Mouse (Mus musculus) limb, embryonic 13.5 days (tissue): ENCODE measurements around the gene Mei1. TPM values are rescaled to one million over a fixed set of nuclear protein-coding genes. Genes with fewer than 3 reads are reported as not detected.

Experiments used
- ATAC-seq: fragments of 200-750 bp; cut with Nextera tagmentation; 2 replicates; pipeline ENCODE4 v1.8.0; 2017; ENCODE audit warnings: low read depth, moderate number of reproducible peaks, moderate TSS enrichment; ENCODE audit not compliant: low FRiP score
- H3K27ac ChIP-seq: fragments of 300-500 bp; sonication (generic); 2 replicates; pipeline ENCODE4 v1.5.1; 2015; ENCODE audit warnings: inconsistent platforms, mild to moderate bottlenecking, moderate library complexity
- H3K27me3 ChIP-seq: fragments of 300-500 bp; sonication (generic); 2 replicates; pipeline ENCODE4 v1.6.1; 2015; ENCODE audit warnings: mild to moderate bottlenecking, inconsistent platforms
- H3K36me3 ChIP-seq: fragments of 300-500 bp; sonication (generic); 2 replicates; pipeline ENCODE4 v1.6.1; 2015; ENCODE audit warnings: inconsistent platforms, mild to moderate bottlenecking, moderate library complexity
- H3K4me1 ChIP-seq: fragments of 300-500 bp; sonication (generic); 2 replicates; pipeline ENCODE4 v1.6.1; 2015; ENCODE audit warnings: inconsistent platforms
- H3K4me2 ChIP-seq: fragments of 300-500 bp; sonication (generic); replicated peaks from 2 replicates; pipeline ENCODE4 v1.6.1; 2015; ENCODE audit warnings: inconsistent platforms, mild to moderate bottlenecking, moderate library complexity
- H3K4me3 ChIP-seq: fragments of 300-500 bp; sonication (generic); 2 replicates; pipeline ENCODE4 v1.5.1; 2015; ENCODE audit warnings: moderate library complexity, mild to moderate bottlenecking, inconsistent platforms
- H3K9ac ChIP-seq: fragments of 300-500 bp; sonication (generic); 2 replicates; pipeline ENCODE4 v1.6.1; 2015; ENCODE audit warnings: mild to moderate bottlenecking, inconsistent platforms
- H3K9me3 ChIP-seq: fragments of 300-500 bp; sonication (generic); 2 replicates; pipeline ENCODE4 v1.6.1; 2016; ENCODE audit warnings: inconsistent platforms
- WGBS: fragments of 180-500 bp; shearing (Covaris S2); methylation state at CpG from one replicate; pipeline ENCODE4 v1.1.7; 2015; 5-methylcytosine and 5-hydroxymethylcytosine counted together
- polyA plus RNA-seq: library from polyadenylated mRNA; unstranded; fragments of >200 nt; fragmentation: Nextera tagmentation; extraction: Ambion mirVana; gene quantifications from 2 replicates; pipeline ENCODE4 v1.2.1, GENCODE M21; 2015

Gene Mei1
- polyA plus RNA-seq, 1 experiment from 2014 or later, result 0.17 TPM

- H3K4me2 ChIP-seq, result no peak overlapping the region
- no peaks in the 10 kb centered on the region for H3K27me3 ChIP-seq
- H3K9me3 ChIP-seq, result no peaks in the 10 kb centered on the region
- H3K4me3 ChIP-seq, result no peak overlapping the region
- no peak for ATAC-seq
- no peak overlapping the region for H3K9ac ChIP-seq
- 63% methylated on average over 2 of the region's 2 CpGs for WGBS
- H3K36me3 ChIP-seq, result peaks cover 18% of the 10 kb centered on the region
- H3K27ac ChIP-seq, result peak overlapping the region; percentile 95
- H3K4me1 ChIP-seq, result peaks cover 27% of the 10 kb centered on the region
Observed at GRCm38 (mm10) chr15:82145408-82145807, 75.6 kb downstream of the Mei1 start.

- Histone ChIP-seq H3K4me3 (peak overlapping the region; percentile 87), H3K27ac (peak overlapping the region; percentile 95), H3K9me3 (no peaks in the 10 kb centered on the region), H3K27me3 (no peaks in the 10 kb centered on the region), H3K36me3 (peaks cover 12% of the 10 kb centered on the region), H3K4me2 (peak overlapping the region; percentile 78), H3K9ac (0 out of 2 replicates have a peak overlapping the region, but pooled peaks have one; percentile 13), H3K4me1 (peaks cover 30% of the 10 kb centered on the region)
- no peak for ATAC-seq
- 12% methylated on average over 11 of the region's 11 CpGs for WGBS
Observed at GRCm38 (mm10) chr15:82145851-82146769, 76.3 kb downstream of the Mei1 start.

DNA sequence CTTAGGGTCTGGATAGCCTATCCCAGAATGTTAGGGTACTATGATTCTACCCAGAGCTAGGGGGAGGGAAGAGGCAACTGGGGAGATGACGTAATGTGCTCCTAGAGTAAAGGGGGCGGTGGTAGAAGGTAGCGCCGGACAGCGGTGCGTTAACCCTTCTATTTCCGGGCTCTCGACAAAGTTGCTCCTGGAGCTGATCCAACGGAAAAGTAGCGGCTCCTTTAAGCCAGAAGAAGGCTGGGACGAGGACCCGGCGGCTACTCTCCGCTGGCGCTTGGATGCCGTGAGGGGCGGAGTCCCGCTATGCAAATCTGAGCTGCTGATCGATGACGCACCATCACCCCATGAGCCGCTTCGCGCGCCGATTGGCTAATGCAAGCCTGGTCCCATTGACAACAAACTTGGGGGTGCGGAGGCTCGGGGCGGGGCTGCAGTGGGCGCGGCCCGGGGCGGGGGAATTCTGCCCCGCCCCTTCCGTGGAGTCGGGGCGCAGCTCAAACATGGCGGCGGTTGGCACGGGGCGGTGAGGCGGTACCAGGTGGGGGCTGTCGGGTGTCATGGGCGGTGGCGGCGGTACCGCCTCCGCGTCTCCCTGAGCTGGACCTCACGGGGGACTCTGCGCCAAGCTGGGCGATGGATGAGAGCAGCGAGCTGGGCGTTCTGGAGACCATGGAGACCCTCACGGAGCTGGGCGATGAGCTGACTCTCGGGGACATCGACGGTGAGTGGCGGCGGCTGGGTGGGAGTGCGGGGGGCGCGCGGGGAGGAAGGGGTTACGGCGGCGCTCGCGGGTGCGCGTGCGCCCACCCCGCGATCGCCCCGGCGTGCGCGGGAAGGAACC lies 77.2 kb downstream of the Mei1 start, which contains the start of gene Srebf2:
Srebf2 (plus strand) TSS at position 412 of the 841 bp plus-strand sequence.
- H3K4me2 ChIP-seq, result peak within 1 kb of the TSS; percentile 78
- peak within 1 kb of the TSS; percentile 91 for H3K9ac ChIP-seq
- H3K4me3 ChIP-seq, result peak within 1 kb of the TSS; percentile 87
- peak; percentile 97 for ATAC-seq
- H3K36me3 ChIP-seq, result peaks cover 7% of the 10 kb centered on the region
- H3K27ac ChIP-seq, result peak within 1 kb of the TSS; percentile 96
- H3K27me3 ChIP-seq, result no peaks in the 10 kb centered on the region
- H3K4me1 ChIP-seq, result peaks cover 31% of the 10 kb centered on the region
- no peaks in the 10 kb centered on the region for H3K9me3 ChIP-seq
- under 1% methylated on average over 69 of the region's 79 CpGs for WGBS

GRCm38 (mm10) chr15:82147611-82148111 lies 77.9 kb downstream of the Mei1 start:
- Histone ChIP-seq H3K4me2 (peak overlapping the region; percentile 78), H3K9me3 (no peaks in the 10 kb centered on the region), H3K27me3 (no peaks in the 10 kb centered on the region), H3K36me3 (peaks cover 10% of the 10 kb centered on the region; the same call in 1 of the 2 replicates), H3K4me3 (peak overlapping the region; percentile 87), H3K9ac (peak overlapping the region; percentile 91), H3K27ac (peak overlapping the region; percentile 96), H3K4me1 (peaks cover 37% of the 10 kb centered on the region)
- under 1% methylated on average over 50 of the region's 50 CpGs for WGBS
- ATAC-seq, result 0 out of 2 replicates have a peak, but pooled peaks have one; percentile 3

DNA sequence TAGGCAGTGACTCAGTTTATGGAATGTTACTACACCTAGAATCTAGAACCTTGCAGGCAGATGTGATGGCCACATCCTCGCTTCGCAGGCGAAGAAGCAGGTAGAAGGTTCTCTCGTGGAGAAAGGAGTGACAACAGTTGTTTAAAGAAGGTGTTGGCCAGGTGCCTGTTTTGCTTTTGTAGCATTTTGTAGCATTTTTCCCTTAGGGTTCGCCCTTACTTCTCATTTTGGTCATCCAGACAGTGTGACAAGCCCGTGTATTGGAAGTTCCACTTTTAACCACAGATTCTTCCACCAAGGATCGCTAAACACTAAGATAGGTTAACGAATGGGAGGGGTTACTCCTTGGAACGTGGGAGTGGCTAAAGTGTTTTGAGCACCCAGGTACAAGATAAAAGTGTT lies 78.7 kb downstream of the Mei1 start:
- 19% methylated on average over 9 of the region's 9 CpGs for WGBS
- no peaks in the 10 kb centered on the region for H3K9me3 ChIP-seq
- no peak for ATAC-seq
- H3K27ac ChIP-seq, result peak overlapping the region; percentile 6; the same call in 1 of the 2 replicates
- H3K4me2 ChIP-seq, result peak overlapping the region; percentile 78
- H3K4me3 ChIP-seq, result peak overlapping the region; percentile 87
- H3K27me3 ChIP-seq, result no peaks in the 10 kb centered on the region
- peak overlapping the region; percentile 91 for H3K9ac ChIP-seq
- peaks cover 10% of the 10 kb centered on the region; the same call in 1 of the 2 replicates for H3K36me3 ChIP-seq
- H3K4me1 ChIP-seq, result peaks cover 44% of the 10 kb centered on the region

- H3K27me3 ChIP-seq, result no peaks in the 10 kb centered on the region
- no peaks in the 10 kb centered on the region for H3K9me3 ChIP-seq
- no peak overlapping the region for H3K4me2 ChIP-seq
- peaks cover 15% of the 10 kb centered on the region; the same call in 1 of the 2 replicates for H3K36me3 ChIP-seq
- no peak overlapping the region for H3K27ac ChIP-seq
- H3K9ac ChIP-seq, result no peak overlapping the region
- ATAC-seq, result no peak
- H3K4me3 ChIP-seq, result no peak overlapping the region
- peaks cover 46% of the 10 kb centered on the region for H3K4me1 ChIP-seq
Observed at GRCm38 (mm10) chr15:82150042-82150441, 80.2 kb downstream of the Mei1 start.

DNA sequence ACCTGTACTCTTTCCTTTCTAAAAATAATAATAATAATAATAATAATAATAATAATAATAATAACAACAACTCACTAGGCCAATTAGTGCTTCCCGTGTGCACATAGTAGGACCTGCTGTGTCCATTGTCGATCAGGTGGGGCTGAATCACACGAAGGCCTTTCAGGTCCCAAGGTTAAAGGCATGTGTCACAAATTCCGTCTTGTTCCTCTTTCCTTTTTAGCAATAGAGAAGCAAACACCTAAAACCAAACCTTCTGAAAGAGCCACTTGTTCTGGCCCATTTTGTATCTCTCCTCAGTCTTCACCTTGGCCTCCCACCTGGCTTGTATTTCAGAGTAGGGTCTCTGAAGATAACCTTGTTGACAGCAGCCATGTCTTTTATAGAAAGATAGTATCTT lies 81.4 kb downstream of the Mei1 start:
- Histone ChIP-seq H3K4me2 (no peak overlapping the region), H3K4me3 (no peak overlapping the region), H3K9ac (no peak overlapping the region), H3K27ac (no peak overlapping the region), H3K4me1 (peaks cover 37% of the 10 kb centered on the region), H3K9me3 (no peaks in the 10 kb centered on the region), H3K27me3 (no peaks in the 10 kb centered on the region), H3K36me3 (peaks cover 17% of the 10 kb centered on the region; the same call in 1 of the 2 replicates)
- 92% methylated on average over 4 of the region's 4 CpGs for whole genome bisulfite sequencing
- ATAC-seq, result no peak

DNA sequence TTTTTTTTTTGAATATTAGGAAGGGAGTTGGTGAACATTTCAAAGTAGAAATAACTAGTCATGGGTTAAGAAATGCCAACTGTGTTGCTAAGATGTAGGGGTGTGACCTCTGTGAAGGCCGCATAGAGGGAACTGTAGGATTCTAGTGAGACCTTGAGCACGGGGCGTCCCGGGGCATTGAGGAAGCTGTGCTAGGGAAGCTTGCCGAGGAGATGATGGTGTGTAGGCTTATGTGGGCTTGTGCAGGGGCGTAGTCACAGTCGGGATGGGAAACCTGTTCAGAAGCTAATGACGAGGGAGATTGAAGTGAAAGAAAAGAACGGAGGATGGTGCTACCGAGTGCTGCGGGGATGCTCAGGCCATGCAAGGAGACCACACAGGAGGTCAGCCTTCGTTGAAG lies 82.2 kb downstream of the Mei1 start:
- Histone ChIP-seq H3K4me1 (peaks cover 37% of the 10 kb centered on the region), H3K4me3 (no peak overlapping the region), H3K4me2 (peak overlapping the region; percentile 30; the same call in 1 of the 2 replicates), H3K36me3 (peaks cover 26% of the 10 kb centered on the region; the same call in 1 of the 2 replicates), H3K9ac (no peak overlapping the region), H3K9me3 (no peaks in the 10 kb centered on the region), H3K27ac (no peak overlapping the region; the same call in 1 of the 2 replicates), H3K27me3 (no peaks in the 10 kb centered on the region)
- 90% methylated on average over 12 of the region's 12 CpGs for WGBS
- ATAC-seq, result no peak

GRCm38 (mm10) chr15:82152435-82152834 lies 82.6 kb downstream of the Mei1 start:
- peak overlapping the region; percentile 30; the same call in 1 of the 2 replicates for H3K4me2 ChIP-seq
- peaks cover 28% of the 10 kb centered on the region; the same call in 1 of the 2 replicates for H3K36me3 ChIP-seq
- H3K9ac ChIP-seq, result no peak overlapping the region
- no peaks in the 10 kb centered on the region for H3K27me3 ChIP-seq
- no peak overlapping the region for H3K4me3 ChIP-seq
- no peak overlapping the region; the same call in 1 of the 2 replicates for H3K27ac ChIP-seq
- WGBS, result 72% methylated on average over 7 of the region's 7 CpGs
- no peaks in the 10 kb centered on the region for H3K9me3 ChIP-seq
- peaks cover 40% of the 10 kb centered on the region for H3K4me1 ChIP-seq
- ATAC-seq, result no peak

DNA sequence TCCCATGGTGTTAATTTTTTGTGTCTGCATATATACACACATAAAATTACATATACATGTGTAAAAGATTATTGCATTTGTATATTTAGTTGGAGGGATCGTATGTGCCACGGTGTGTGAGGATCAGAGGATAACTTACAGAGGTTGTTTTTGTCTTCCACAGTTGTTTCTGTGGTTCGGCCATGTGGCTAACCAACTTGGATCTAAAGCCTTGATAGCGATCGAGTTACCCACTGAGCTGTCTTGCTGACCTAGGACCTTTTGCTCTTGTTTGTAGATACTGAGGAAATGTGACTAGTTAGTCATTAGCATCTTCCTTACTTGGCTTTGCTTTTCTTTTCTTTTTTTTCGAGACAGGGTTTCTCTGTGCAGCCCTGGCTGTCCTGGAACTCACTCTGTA lies 86.5 kb downstream of the Mei1 start:
- Histone ChIP-seq H3K4me3 (no peak overlapping the region), H3K9ac (no peak overlapping the region), H3K27me3 (no peaks in the 10 kb centered on the region), H3K36me3 (peaks cover 29% of the 10 kb centered on the region; the same call in 1 of the 2 replicates), H3K27ac (no peak overlapping the region), H3K4me1 (peaks cover 58% of the 10 kb centered on the region), H3K9me3 (no peaks in the 10 kb centered on the region), H3K4me2 (no peak overlapping the region)
- WGBS, result 87% methylated on average over 6 of the region's 6 CpGs
- ATAC-seq, result no peak

GRCm38 (mm10) chr15:82156902-82157301 lies 87.1 kb downstream of the Mei1 start:
- Histone ChIP-seq H3K27ac (no peak overlapping the region), H3K4me3 (no peak overlapping the region), H3K9me3 (no peaks in the 10 kb centered on the region), H3K9ac (no peak overlapping the region), H3K27me3 (no peaks in the 10 kb centered on the region), H3K36me3 (peaks cover 25% of the 10 kb centered on the region; the same call in 1 of the 2 replicates), H3K4me2 (no peak overlapping the region), H3K4me1 (peaks cover 64% of the 10 kb centered on the region)
- WGBS, result 68% methylated on average over 10 of the region's 10 CpGs
- ATAC-seq, result no peak
